Comparison of ENCODE assay signal across 12 mouse cellular contexts in genomic region chr5:120514031-120514677, GRCm38 (mm10). TPM values are rescaled to one million over a fixed set of nuclear protein-coding genes. Genes with fewer than 3 reads are reported as not detected.
DNase-seq lines count a peak whose midpoint lies in the region; ATAC-seq lines count a peak whose summit lies in the region.
"Had no signal": no experiment of that assay in that cellular context is flagged by ENCODE, and none has a peak within 500 bp of the region (broad histone marks: within the 10 kb centered on the region; RNA-seq: fewer than 3 reads in every experiment).

No protein-coding gene starts in this region.

- H3K9me3 ChIP-seq in limb, embryonic 12.5 days = no peaks in the 10 kb centered on the region
- no peaks in the 10 kb centered on the region for H3K9me3 ChIP-seq in limb, embryonic 10.5 days (replicated peaks)
- H3K9me3 ChIP-seq in stomach, embryonic 15.5 days = no peaks in the 10 kb centered on the region
- H3K9me3 ChIP-seq in forebrain, embryonic 13.5 days (replicated peaks) = no peaks in the 10 kb centered on the region
- H3K9me3 ChIP-seq: neural tube, embryonic 13.5 days had no signal

- no peaks in the 10 kb centered on the region for H3K36me3 ChIP-seq in limb, embryonic 12.5 days
- no peaks in the 10 kb centered on the region for H3K36me3 ChIP-seq in limb, embryonic 10.5 days
- no peaks in the 10 kb centered on the region for H3K36me3 ChIP-seq in stomach, embryonic 15.5 days
- H3K36me3 ChIP-seq in forebrain, embryonic 13.5 days (ENCODE audit: poor library complexity, severe bottlenecking) = no peaks in the 10 kb centered on the region
- H3K36me3 ChIP-seq: neural tube, embryonic 13.5 days had no signal

- no peak overlapping the region for H3K4me2 ChIP-seq in limb, embryonic 12.5 days
- H3K4me2 ChIP-seq in stomach, embryonic 15.5 days = no peak overlapping the region
- no peak overlapping the region for H3K4me2 ChIP-seq in forebrain, embryonic 13.5 days
- H3K4me2 ChIP-seq: neural tube, embryonic 13.5 days had no signal

- no peak for ATAC-seq in limb, embryonic 12.5 days (ENCODE audit: insufficient number of reproducible peaks, insufficient read depth, low FRiP score, low TSS enrichment, low read depth)
- ATAC-seq in granulocyte monocyte progenitor cell, adult 5-6 weeks (replicated peaks; ENCODE audit: poor library complexity, severe bottlenecking) = peak; percentile 13
- no peak for ATAC-seq in stomach, embryonic 15.5 days (ENCODE audit: insufficient read depth, low FRiP score, low read depth)
- no peak for ATAC-seq in forebrain, embryonic 13.5 days

- 52% methylated on average over 9 of the region's 9 CpGs for WGBS in limb, embryonic 12.5 days
- WGBS in limb, embryonic 10.5 days = 89% methylated on average over 9 of the region's 9 CpGs
- 82% methylated on average over 9 of the region's 9 CpGs for WGBS in stomach, embryonic 15.5 days
- 93% methylated on average over 9 of the region's 9 CpGs for WGBS in forebrain, embryonic 13.5 days

- peak overlapping the region; percentile 66 for H3K27ac ChIP-seq in limb, embryonic 12.5 days
- H3K27ac ChIP-seq in limb, embryonic 10.5 days = no peak overlapping the region
- 0 out of 2 replicates have a peak overlapping the region, but pooled peaks have one; percentile 6 for H3K27ac ChIP-seq in stomach, embryonic 15.5 days
- H3K27ac ChIP-seq in forebrain, embryonic 13.5 days = no peak overlapping the region

- H3K27me3 ChIP-seq in limb, embryonic 12.5 days = peaks cover 10% of the 10 kb centered on the region
- peaks cover 23% of the 10 kb centered on the region for H3K27me3 ChIP-seq in limb, embryonic 10.5 days (ENCODE audit: low read depth, poor library complexity, severe bottlenecking)
- no peaks in the 10 kb centered on the region for H3K27me3 ChIP-seq in stomach, embryonic 15.5 days (replicated peaks)
- H3K27me3 ChIP-seq in forebrain, embryonic 13.5 days = peaks cover 12% of the 10 kb centered on the region; the same call in 1 of the 2 replicates

- no peak overlapping the region for H3K4me3 ChIP-seq in limb, embryonic 12.5 days (replicated peaks)
- H3K4me3 ChIP-seq in limb, embryonic 10.5 days = no peak overlapping the region
- H3K4me3 ChIP-seq in stomach, embryonic 15.5 days (replicated peaks) = no peak overlapping the region
- H3K4me3 ChIP-seq in forebrain, embryonic 13.5 days = no peak overlapping the region
- H3K4me3 ChIP-seq: neural tube, embryonic 13.5 days had no signal

- H3K9ac ChIP-seq in limb, embryonic 12.5 days (replicated peaks) = no peak overlapping the region
- no peak overlapping the region for H3K9ac ChIP-seq in stomach, embryonic 15.5 days
- H3K9ac ChIP-seq in forebrain, embryonic 13.5 days = no peak overlapping the region
- H3K9ac ChIP-seq: neural tube, embryonic 13.5 days had no signal

- intact Hi-C loops in left cerebral cortex, postnatal 25 days (cut with DNase I) = no loop called here

- H3K4me1 ChIP-seq in limb, embryonic 12.5 days (replicated peaks) = peaks cover 42% of the 10 kb centered on the region
- H3K4me1 ChIP-seq in limb, embryonic 10.5 days = peaks cover 49% of the 10 kb centered on the region
- H3K4me1 ChIP-seq in stomach, embryonic 15.5 days = peaks cover 41% of the 10 kb centered on the region
- peaks cover 33% of the 10 kb centered on the region for H3K4me1 ChIP-seq in forebrain, embryonic 13.5 days

- no peak for DNase-seq in limb, embryonic 10.5 days (ENCODE audit: low spot score)
- peak; percentile 61 for DNase-seq in adrenal gland, postnatal 10 days
- no peak for DNase-seq in left cerebral cortex, postnatal 25 days (ENCODE audit: low spot score in 2 of 2)
- DNase-seq: thymus, postnatal 36 days had no signal

RNA-seq across cellular contexts. Expression of gene Slc8b1, which starts 3.2 kb away (rescaled TPM):
- polyA plus RNA-seq in limb, embryonic 12.5 days (2016; fragmentation: Nextera tagmentation; extraction: Ambion mirVana) = 6.1 and 6.2 TPM in 2 replicates
- polyA plus RNA-seq in limb, embryonic 10.5 days (2016; fragmentation: Nextera tagmentation; extraction: Ambion mirVana) = 3.7 and 4.4 TPM in 2 replicates
- total RNA-seq in adrenal gland, postnatal 10 days (2021) = 10 to 100 TPM; 35.2 to 39.3 TPM
- 24.9 and 38.3 TPM in 2 replicates for total RNA-seq in granulocyte monocyte progenitor cell, adult 5-6 weeks (2014; fragmentation: Nextera tagmentation)
- 30.1 and 31.8 TPM in 2 replicates for total RNA-seq in granulocyte monocyte progenitor cell, adult 5-6 weeks (2017)
- polyA plus RNA-seq in stomach, embryonic 15.5 days (2015; fragmentation: Nextera tagmentation; extraction: Ambion mirVana) = 6.2 and 8.3 TPM in 2 replicates
- 1 to 10 TPM; 5.9 to 6.0 TPM for total RNA-seq in left cerebral cortex, postnatal 25 days (2021)
- 2.1 and 2.5 TPM in 2 replicates for polyA plus RNA-seq in forebrain, embryonic 13.5 days (2015; fragmentation: Nextera tagmentation; extraction: Ambion mirVana)

RNA-seq across cellular contexts. Expression of gene Plbd2, which starts 10.7 kb away (rescaled TPM):
- 46.0 and 46.3 TPM in 2 replicates for polyA plus RNA-seq in limb, embryonic 12.5 days (2016; fragmentation: Nextera tagmentation; extraction: Ambion mirVana)
- polyA plus RNA-seq in limb, embryonic 10.5 days (2016; fragmentation: Nextera tagmentation; extraction: Ambion mirVana) = 41.3 and 43.1 TPM in 2 replicates
- 10 to 100 TPM; 61.8 to 64.4 TPM for total RNA-seq in adrenal gland, postnatal 10 days (2021)
- total RNA-seq in granulocyte monocyte progenitor cell, adult 5-6 weeks (2014; fragmentation: Nextera tagmentation) = 18.2 and 20.8 TPM in 2 replicates
- total RNA-seq in granulocyte monocyte progenitor cell, adult 5-6 weeks (2017) = 8.9 and 9.4 TPM in 2 replicates
- polyA plus RNA-seq in stomach, embryonic 15.5 days (2015; fragmentation: Nextera tagmentation; extraction: Ambion mirVana) = 51.5 and 53.5 TPM in 2 replicates
- total RNA-seq in left cerebral cortex, postnatal 25 days (2021) = 10 to 100 TPM; 56.9 to 58.9 TPM
- polyA plus RNA-seq in forebrain, embryonic 13.5 days (2015; fragmentation: Nextera tagmentation; extraction: Ambion mirVana) = 22.8 and 22.9 TPM in 2 replicates

RNA-seq across cellular contexts. Expression of gene Sds, which starts 37.8 kb away (rescaled TPM):
- polyA plus RNA-seq in limb, embryonic 12.5 days (2016; fragmentation: Nextera tagmentation; extraction: Ambion mirVana) = not detected in 2 replicates
- not detected in 2 replicates for polyA plus RNA-seq in limb, embryonic 10.5 days (2016; fragmentation: Nextera tagmentation; extraction: Ambion mirVana)
- 10 to 100 TPM in 1 of 2 experiments, 1 to 10 TPM in 1; 2.5 to 20.1 TPM for total RNA-seq in adrenal gland, postnatal 10 days (2021)
- not detected in 2 replicates for total RNA-seq in granulocyte monocyte progenitor cell, adult 5-6 weeks (2014; fragmentation: Nextera tagmentation)
- not detected in 2 replicates for total RNA-seq in granulocyte monocyte progenitor cell, adult 5-6 weeks (2017)
- polyA plus RNA-seq in stomach, embryonic 15.5 days (2015; fragmentation: Nextera tagmentation; extraction: Ambion mirVana) = 0.36 and 0.52 TPM in 2 replicates
- under 1 TPM in 1 of 2 experiments, not detected in 1; 0.27 TPM for total RNA-seq in left cerebral cortex, postnatal 25 days (2021)
- not detected in 2 replicates for polyA plus RNA-seq in forebrain, embryonic 13.5 days (2015; fragmentation: Nextera tagmentation; extraction: Ambion mirVana)
- total RNA-seq: left cerebral cortex, adult 18-20 months; megakaryocyte-erythroid progenitor cell, adult 5-6 weeks had no signal
- polyA plus RNA-seq: heart, postnatal 0 days; neural tube, embryonic 13.5 days had no signal

RNA-seq across cellular contexts. Expression of gene Sdsl, which starts 41.5 kb away (rescaled TPM):
- 3.6 and 4.2 TPM in 2 replicates for polyA plus RNA-seq in limb, embryonic 12.5 days (2016; fragmentation: Nextera tagmentation; extraction: Ambion mirVana)
- 5.2 and 5.6 TPM in 2 replicates for polyA plus RNA-seq in limb, embryonic 10.5 days (2016; fragmentation: Nextera tagmentation; extraction: Ambion mirVana)
- 10 to 100 TPM; 33.5 to 38.3 TPM for total RNA-seq in adrenal gland, postnatal 10 days (2021)
- 1.3 and 3.5 TPM in 2 replicates for total RNA-seq in granulocyte monocyte progenitor cell, adult 5-6 weeks (2014; fragmentation: Nextera tagmentation)
- 2.4 and 2.8 TPM in 2 replicates for total RNA-seq in granulocyte monocyte progenitor cell, adult 5-6 weeks (2017)
- polyA plus RNA-seq in stomach, embryonic 15.5 days (2015; fragmentation: Nextera tagmentation; extraction: Ambion mirVana) = 15.9 and 19.4 TPM in 2 replicates
- 1 to 10 TPM; 4.6 to 6.4 TPM for total RNA-seq in left cerebral cortex, postnatal 25 days (2021)
- 4.8 and 5.1 TPM in 2 replicates for polyA plus RNA-seq in forebrain, embryonic 13.5 days (2015; fragmentation: Nextera tagmentation; extraction: Ambion mirVana)

Comparison
In these comparisons a context has a peak if more than half of its experiments do, and no peak if none do; other contexts are left out.
1. H3K27ac ChIP-seq: peak in limb, embryonic 12.5 days (single experiment) and stomach, embryonic 15.5 days (single experiment); none in limb, embryonic 10.5 days (single experiment) and forebrain, embryonic 13.5 days (single experiment).